Mouse (Mus musculus) E14TG2a.4 (cell line): ENCODE data around the gene Gm13757.

Experiments used
- CTCF ChIP-seq: conservative IDR thresholded peaks from 2 replicates; pipeline ENCODE4 v1.5.1; 2014; ENCODE audit warnings: low read length
- NANOG ChIP-seq: IDR thresholded peaks from 2 replicates; pipeline ENCODE4 v1.6.1; 2014; ENCODE audit warnings: borderline replicate concordance, low read length, mixed read lengths

GRCm38 (mm10) chr2:88483298-88483697, 34.4 kb upstream of the Gm13757 start, which contains the start of gene Olfr1184:
- TF ChIP-seq CTCF (no peak), NANOG (no peak)
